Mouse (Mus musculus) liver, embryonic 11.5 days (tissue): ENCODE measurements around the gene Upp2. TPM values are rescaled to one million over a fixed set of nuclear protein-coding genes. Genes with fewer than 3 reads are reported as not detected.

Experiments
- ATAC-seq: fragments of 200-750 bp; cut with Nextera tagmentation; replicated peaks from 2 replicates; pipeline ENCODE4 v1.8.0; 2017; ENCODE audit warnings: moderate number of reproducible peaks, mild to moderate bottlenecking, moderate TSS enrichment, moderate library complexity; ENCODE audit not compliant: low FRiP score
- DNase-seq: peaks from one replicate; pipeline ENCODE4 v3.0.0-alpha.2; 2017; ENCODE audit warnings: low spot score
- H3K27ac ChIP-seq: fragments of 300-500 bp; sonication (generic); 2 replicates; pipeline ENCODE4 v1.5.1; 2014; ENCODE audit warnings: mild to moderate bottlenecking, low read depth, low read length, control low read depth
- H3K27me3 ChIP-seq: fragments of 300-500 bp; sonication (generic); replicated peaks from 2 replicates; pipeline ENCODE4 v1.6.1; 2014; ENCODE audit warnings: low read length, mixed read lengths; ENCODE audit not compliant: control insufficient read depth, insufficient read depth
- H3K36me3 ChIP-seq: fragments of 300-500 bp; sonication (generic); 2 replicates; pipeline ENCODE4 v1.6.1; 2014; ENCODE audit warnings: mild to moderate bottlenecking, low read length, moderate library complexity, mixed read lengths; ENCODE audit not compliant: control insufficient read depth, insufficient read depth
- H3K4me1 ChIP-seq: fragments of 300-500 bp; sonication (generic); replicated peaks from 2 replicates; pipeline ENCODE4 v1.6.1; 2014; ENCODE audit warnings: low read length, mixed read lengths; ENCODE audit not compliant: control insufficient read depth, insufficient read depth
- H3K4me2 ChIP-seq: fragments of 300-500 bp; sonication (generic); 2 replicates; pipeline ENCODE4 v1.6.1; 2014; ENCODE audit warnings: mild to moderate bottlenecking, control low read depth, moderate library complexity
- H3K4me3 ChIP-seq: fragments of 300-500 bp; sonication (generic); 2 replicates; pipeline ENCODE4 v1.5.1; 2014; ENCODE audit warnings: low read depth, low read length, control low read depth
- H3K9ac ChIP-seq: fragments of 300-500 bp; sonication (generic); 2 replicates; pipeline ENCODE4 v1.6.1; 2014; ENCODE audit warnings: low read depth, low read length, control low read depth
- H3K9me3 ChIP-seq: fragments of 300-500 bp; sonication (generic); 2 replicates; pipeline ENCODE4 v1.6.1; 2016; ENCODE audit warnings: low read length, inconsistent platforms, mixed read lengths; ENCODE audit not compliant: control insufficient read depth
- WGBS: fragments of 180-500 bp; shearing (Covaris S2); extraction: QIAGEN DNeasy Blood & Tissue Kit; methylation state at CpG from one replicate; pipeline ENCODE4 v1.1.7; 2014; 5-methylcytosine and 5-hydroxymethylcytosine counted together
- polyA plus RNA-seq: library from polyadenylated mRNA; unstranded; fragments of >200 nt; fragmentation: Nextera tagmentation; extraction: Ambion mirVana; gene quantifications from 2 replicates; pipeline ENCODE4 v1.2.1, GENCODE M21; 2014

Upp2 gene
- polyA plus RNA-seq, 1 experiment from 2014 or later: 4.8 TPM

DNA sequence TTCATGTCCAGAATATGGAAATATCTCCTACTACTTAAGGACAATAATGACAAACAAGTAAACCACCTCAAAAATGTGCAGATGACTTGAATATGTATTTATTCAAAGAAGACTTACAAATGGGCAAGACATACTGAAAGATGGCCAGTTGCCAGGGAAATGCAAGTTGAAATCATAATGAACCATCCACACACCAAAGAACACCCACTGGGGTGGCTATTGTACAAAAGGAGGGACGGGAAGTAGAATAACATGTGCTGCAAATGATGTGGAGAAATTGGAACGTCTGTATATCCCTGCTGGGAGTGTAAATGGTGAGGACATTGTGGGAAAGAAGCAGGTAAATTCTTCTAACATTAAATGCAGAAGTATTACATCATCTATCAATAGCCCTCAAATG, 245.8 kb downstream of the Upp2 start:
- H3K4me1 ChIP-seq: no peaks in the 10 kb centered on the region
- H3K27ac ChIP-seq: no peak overlapping the region
- H3K4me2 ChIP-seq: no peak overlapping the region
- DNase-seq: no peak
- no peaks in the 10 kb centered on the region for H3K36me3 ChIP-seq
- WGBS: 60% methylated on average over 2 of the region's 2 CpGs
- H3K4me3 ChIP-seq: no peak overlapping the region
- H3K27me3 ChIP-seq: no peaks in the 10 kb centered on the region
- no peak overlapping the region for H3K9ac ChIP-seq
- no peak for ATAC-seq
- H3K9me3 ChIP-seq: no peaks in the 10 kb centered on the region

DNA sequence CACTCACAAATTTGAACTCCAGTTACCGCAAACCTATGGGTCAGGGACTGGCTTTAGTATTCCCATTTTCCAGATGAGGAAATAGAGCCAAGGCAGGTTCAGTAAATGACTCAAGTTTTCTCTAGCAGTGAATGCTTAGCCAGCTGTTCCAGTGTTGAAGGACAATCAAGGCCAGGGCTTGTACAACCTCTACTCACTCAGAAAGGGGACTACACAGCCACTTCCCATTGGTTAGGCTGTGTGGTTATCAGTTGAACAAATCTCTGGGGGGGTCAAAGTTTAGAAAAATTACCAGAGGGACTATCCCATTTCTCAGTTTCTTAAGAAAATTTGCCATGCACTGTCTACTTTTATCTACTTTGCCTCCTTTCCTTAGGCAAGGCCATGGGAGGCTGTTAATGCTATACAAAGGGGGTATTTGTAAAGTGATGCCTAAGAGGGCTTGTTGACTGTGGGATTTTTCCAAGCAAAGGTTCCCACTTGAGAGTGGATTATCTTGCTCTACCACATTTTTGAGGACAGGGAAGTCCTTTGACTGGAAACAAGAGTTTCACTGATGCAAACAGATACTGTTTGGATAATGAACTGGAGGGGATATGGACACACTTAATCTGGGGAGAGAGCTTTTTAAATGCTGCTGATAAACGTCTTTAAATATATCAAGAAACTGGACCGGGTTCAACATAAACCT, 262.0 kb downstream of the Upp2 start:
- no peak for ATAC-seq

GRCm38 (mm10) chr2:58829981-58830742, 263.1 kb downstream of the Upp2 start:
- DNase-seq: no peak

More for the DNA sequence above, 262.0 kb downstream of the Upp2 start:
- H3K9me3 ChIP-seq: no peaks in the 10 kb centered on the region
- H3K36me3 ChIP-seq: no peaks in the 10 kb centered on the region
- H3K9ac ChIP-seq: no peak overlapping the region
- H3K4me2 ChIP-seq: no peak overlapping the region
- no peaks in the 10 kb centered on the region for H3K4me1 ChIP-seq
- H3K27me3 ChIP-seq: no peaks in the 10 kb centered on the region
- no peak overlapping the region for H3K4me3 ChIP-seq
- WGBS: 68% methylated on average over 3 of the region's 3 CpGs
- H3K27ac ChIP-seq: no peak overlapping the region
- no peak for DNase-seq

GRCm38 (mm10) chr2:58832253-58832980, 265.3 kb downstream of the Upp2 start:
- no peak for ATAC-seq

More at GRCm38 (mm10) chr2:58829981-58830742, 263.1 kb downstream of the Upp2 start:
- H3K27ac ChIP-seq: no peak overlapping the region
- H3K9ac ChIP-seq: no peak overlapping the region
- no peaks in the 10 kb centered on the region for H3K9me3 ChIP-seq
- H3K27me3 ChIP-seq: no peaks in the 10 kb centered on the region
- no peak overlapping the region for H3K4me3 ChIP-seq
- ATAC-seq: no peak
- H3K4me2 ChIP-seq: no peak overlapping the region
- 77% methylated on average over 7 of the region's 7 CpGs for WGBS
- no peaks in the 10 kb centered on the region for H3K36me3 ChIP-seq
- no peaks in the 10 kb centered on the region for H3K4me1 ChIP-seq

GRCm38 (mm10) chr2:58841021-58841420, 273.9 kb downstream of the Upp2 start:
- ATAC-seq (no peak), DNase-seq (no peak)
- 75% methylated on average over 3 of the region's 3 CpGs for WGBS
- Histone ChIP-seq H3K27ac (no peak overlapping the region), H3K4me2 (no peak overlapping the region), H3K36me3 (no peaks in the 10 kb centered on the region), H3K9me3 (no peaks in the 10 kb centered on the region), H3K4me1 (no peaks in the 10 kb centered on the region), H3K4me3 (no peak overlapping the region), H3K9ac (no peak overlapping the region), H3K27me3 (no peaks in the 10 kb centered on the region)

More at GRCm38 (mm10) chr2:58832253-58832980, 265.3 kb downstream of the Upp2 start:
- WGBS: 90% methylated on average over 20 of the region's 20 CpGs
- no peak overlapping the region for H3K4me3 ChIP-seq
- no peak overlapping the region for H3K9ac ChIP-seq
- H3K4me2 ChIP-seq: no peak overlapping the region
- no peaks in the 10 kb centered on the region for H3K27me3 ChIP-seq
- H3K27ac ChIP-seq: no peak overlapping the region
- no peak for DNase-seq
- no peaks in the 10 kb centered on the region for H3K4me1 ChIP-seq
- H3K36me3 ChIP-seq: no peaks in the 10 kb centered on the region
- H3K9me3 ChIP-seq: no peaks in the 10 kb centered on the region

DNA sequence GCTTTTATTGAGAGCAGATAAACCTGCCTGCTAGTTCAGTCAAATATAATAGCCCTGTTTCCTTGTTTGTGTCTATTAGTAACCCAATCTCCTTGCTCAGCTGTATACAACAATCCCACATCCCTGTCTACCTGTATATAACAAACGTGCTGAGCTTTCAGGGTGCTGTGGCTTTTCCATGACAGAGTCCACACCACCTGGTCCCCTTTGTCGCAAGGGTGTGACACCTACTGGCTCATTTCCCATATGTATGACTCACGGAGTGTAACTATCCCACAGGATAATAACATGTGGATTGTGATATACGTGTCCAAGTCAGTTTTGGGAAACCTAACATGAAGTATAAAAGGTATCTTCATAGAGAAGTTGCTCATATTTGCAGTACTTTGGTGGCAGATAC, 275.3 kb downstream of the Upp2 start:
- no peaks in the 10 kb centered on the region for H3K27me3 ChIP-seq
- DNase-seq (no peak), ATAC-seq (no peak)
- H3K27ac ChIP-seq: no peak overlapping the region
- no peaks in the 10 kb centered on the region for H3K36me3 ChIP-seq
- no peak overlapping the region for H3K4me2 ChIP-seq
- H3K9me3 ChIP-seq: no peaks in the 10 kb centered on the region
- no peak overlapping the region for H3K9ac ChIP-seq
- H3K4me1 ChIP-seq: no peaks in the 10 kb centered on the region
- H3K4me3 ChIP-seq: no peak overlapping the region
- 81% methylated on average over 4 of the region's 4 CpGs for WGBS

Other genes with a start within 250 kb of the Upp2 start
- gene Acvr1c, start 209.4 kb upstream of the Upp2 start, polyA plus RNA-seq: 0.04 and 0.11 TPM in 2 replicates
- gene Gm17409, start 97.2 kb upstream of the Upp2 start, polyA plus RNA-seq: not detected in 2 replicates
- 6.2 and 6.3 TPM in 2 replicates for gene Acvr1, start 141 bp upstream of the Upp2 start, polyA plus RNA-seq